Mouse (Mus musculus) MEL (cell line): ENCODE measurements around the gene Apbb2.

ENCODE experiments used
- CTCF ChIP-seq, 3 experiments: IDR thresholded peaks in 2 of 3; conservative IDR thresholded peaks in 1 of 3; 2 replicates each; pipeline ENCODE4 v1.5.1; 2011 to 2012; ENCODE audit warnings: low read length in 3 of 3, low read depth in 2 of 3, mild to moderate bottlenecking in 2 of 3, improper control_type of control experiment in 1 of 3, inconsistent platforms in 1 of 3, mixed read lengths in 1 of 3, moderate library complexity in 1 of 3; ENCODE audit not compliant: control insufficient read depth in 1 of 3, insufficient read depth in 1 of 3, poor library complexity in 1 of 3, severe bottlenecking in 1 of 3
- ELF1 ChIP-seq: IDR thresholded peaks from 2 replicates; pipeline ENCODE4 v1.6.1; 2014; ENCODE audit warnings: low read depth, mild to moderate bottlenecking, inconsistent platforms, low read length, improper control_type of control experiment, moderate library complexity
- GABPA ChIP-seq: IDR thresholded peaks from 2 replicates; pipeline ENCODE4 v1.6.1; 2012; ENCODE audit warnings: low read depth, mild to moderate bottlenecking, inconsistent platforms, low read length, improper control_type of control experiment, moderate library complexity
- HCFC1 ChIP-seq: IDR thresholded peaks from 2 replicates; pipeline ENCODE4 v1.6.1; 2012; ENCODE audit warnings: low read depth, mild to moderate bottlenecking, inconsistent platforms, low read length, improper control_type of control experiment, moderate library complexity
- MAX ChIP-seq: IDR thresholded peaks from 2 replicates; pipeline ENCODE4 v1.6.1; 2011; ENCODE audit warnings: low read length, improper control_type of control experiment
- SIN3A ChIP-seq: IDR thresholded peaks from 2 replicates; pipeline ENCODE4 v1.6.1; 2012; ENCODE audit warnings: low read length, improper control_type of control experiment, inconsistent platforms
- USF1 ChIP-seq: IDR thresholded peaks from 2 replicates; pipeline ENCODE4 v1.6.1; 2014; ENCODE audit warnings: low read depth, mild to moderate bottlenecking, inconsistent platforms, low read length, improper control_type of control experiment, moderate library complexity
- ZC3H11A ChIP-seq: IDR thresholded peaks from 2 replicates; pipeline ENCODE4 v1.6.1; 2012; ENCODE audit warnings: low read depth, mild to moderate bottlenecking, inconsistent platforms, low read length, improper control_type of control experiment
- ZNF384 ChIP-seq: IDR thresholded peaks from 2 replicates; pipeline ENCODE4 v1.6.1; 2012; ENCODE audit warnings: low read depth, mild to moderate bottlenecking, inconsistent platforms, low read length, improper control_type of control experiment

GRCm38 (mm10) chr5:66368966-66369365 is 249.6 kb downstream of the Apbb2 start:
- no peak for TF ChIP-seq ZNF384
- peak; percentile 40 to 50 (median 40) for TF ChIP-seq CTCF (IDR thresholded peaks at IDR 0.05 in 2 of 3, conservative IDR thresholded peaks at IDR 0.05 in 1 of 3; ENCODE audit: control insufficient read depth in 1 of 3, insufficient read depth in 1 of 3, low read depth in 2 of 3, low read length in 3 of 3, poor library complexity in 1 of 3, severe bottlenecking in 1 of 3)
- TF ChIP-seq MAX: no peak
- no peak for TF ChIP-seq USF1
- TF ChIP-seq ZC3H11A: no peak
- no peak for TF ChIP-seq HCFC1
- no peak for TF ChIP-seq ELF1
- TF ChIP-seq SIN3A: no peak
- TF ChIP-seq GABPA: no peak
